Mouse (Mus musculus): ENCODE measurements around the gene Prkcd.

Prkcd gene

DNA sequence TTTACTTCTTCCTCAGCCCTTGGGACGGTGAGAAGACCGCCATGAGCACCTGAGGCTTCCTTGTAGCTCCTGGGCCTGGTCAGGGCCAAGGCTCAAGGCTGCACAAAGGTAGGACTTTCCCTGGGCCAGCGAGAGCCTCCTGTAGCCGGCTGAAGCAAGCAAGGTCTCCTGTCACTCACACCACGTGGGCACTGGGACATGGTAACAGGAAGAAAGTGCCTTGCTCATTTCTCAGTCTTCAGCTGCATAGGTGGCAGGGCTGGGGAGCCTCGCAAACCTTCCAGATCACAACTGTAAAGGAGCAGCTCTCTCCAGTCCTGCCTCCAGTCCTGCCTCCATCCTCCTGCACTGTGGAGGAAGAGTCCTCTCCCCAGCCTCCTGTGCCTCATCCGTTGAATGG lies 50.2 kb downstream of the Prkcd start:
- no peak for DNase-seq (ENCODE audit: extremely low spot score, low spot score)

- peak; percentile 69 for DNase-seq (ENCODE audit: extremely low spot score, low spot score)
Observed at GRCm38 (mm10) chr14:30573983-30574584, 51.9 kb downstream of the Prkcd start.

GRCm38 (mm10) chr14:30573235-30573634 lies 52.8 kb downstream of the Prkcd start:
- DNase-seq (ENCODE audit: extremely low spot score, low spot score) = no peak

DNA sequence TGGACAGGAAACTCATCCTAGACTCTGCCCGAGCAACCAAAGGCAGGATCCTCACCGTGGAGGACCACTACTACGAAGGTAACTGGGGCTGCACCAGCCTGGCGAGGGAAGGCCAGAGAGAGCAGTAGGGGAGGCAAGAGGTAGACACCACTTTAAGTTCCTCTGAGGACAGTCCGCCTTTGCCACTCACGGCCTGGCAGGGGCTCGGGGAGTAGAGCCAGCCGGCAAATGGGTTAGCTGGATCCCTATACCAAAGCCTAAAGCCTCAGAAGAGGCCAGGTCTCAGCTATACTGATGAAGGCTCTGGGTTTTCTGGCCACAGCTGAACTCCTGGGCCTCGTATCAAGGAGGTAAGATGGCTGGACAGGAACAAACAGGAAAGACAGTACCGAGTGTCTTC lies 53.8 kb downstream of the Prkcd start:
- DNase-seq (ENCODE audit: extremely low spot score, low spot score) = no peak

DNA sequence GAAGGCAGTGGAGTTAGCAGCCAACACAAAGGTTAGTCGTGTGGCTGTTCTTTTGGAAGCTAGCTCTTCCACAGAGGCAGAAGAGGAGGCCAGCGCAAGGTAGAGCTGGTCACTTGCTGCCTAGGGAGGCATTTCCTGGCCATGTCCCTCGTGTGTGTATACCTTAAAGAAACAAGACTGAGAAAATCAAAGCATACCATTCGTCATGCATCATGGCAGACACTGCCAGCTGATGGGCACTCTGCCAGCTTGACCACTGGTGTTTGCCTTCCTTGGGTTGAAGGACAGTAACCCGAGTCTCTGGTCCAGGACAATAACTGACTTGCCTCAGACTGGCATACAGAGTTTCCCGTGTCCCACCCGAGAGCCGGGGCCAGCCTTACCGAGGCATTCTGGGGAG lies 55.7 kb downstream of the Prkcd start:
- DNase-seq (ENCODE audit: extremely low spot score, low spot score) = no peak

GRCm38 (mm10) chr14:30568016-30568415 lies 58.0 kb downstream of the Prkcd start:
- no peak for DNase-seq (ENCODE audit: extremely low spot score, low spot score)

- no peak for DNase-seq (ENCODE audit: extremely low spot score, low spot score)
Observed at GRCm38 (mm10) chr14:30566317-30566716, 59.7 kb downstream of the Prkcd start.

GRCm38 (mm10) chr14:30564451-30564850 lies 61.6 kb downstream of the Prkcd start:
- no peak for DNase-seq (ENCODE audit: extremely low spot score, low spot score)

DNA sequence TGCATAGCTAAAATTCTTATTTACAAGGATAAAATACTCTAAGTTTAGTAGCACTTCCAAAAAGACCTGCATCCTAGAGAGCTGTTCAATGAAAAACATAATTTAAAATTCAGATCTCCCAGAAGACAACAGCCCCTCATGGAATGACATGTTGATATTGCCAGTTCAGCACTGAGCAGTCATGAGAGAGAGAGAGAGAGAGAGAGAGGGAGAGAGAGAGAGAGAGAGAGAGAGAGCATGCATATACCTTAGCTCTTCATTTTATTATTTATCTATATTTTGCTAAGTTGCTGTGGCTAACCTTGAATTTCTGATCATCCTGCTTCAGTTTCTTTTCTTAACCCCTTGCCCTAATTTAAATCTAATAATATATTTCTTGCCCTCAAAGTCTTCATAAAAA lies 63.7 kb downstream of the Prkcd start:
- DNase-seq (ENCODE audit: extremely low spot score, low spot score) = no peak

- no peak for DNase-seq (ENCODE audit: extremely low spot score, low spot score)
Observed at GRCm38 (mm10) chr14:30561470-30562187, 64.4 kb downstream of the Prkcd start.

GRCm38 (mm10) chr14:30560803-30561389 lies 65.1 kb downstream of the Prkcd start:
- DNase-seq (ENCODE audit: extremely low spot score, low spot score) = no peak

- no peak for DNase-seq (ENCODE audit: extremely low spot score, low spot score)
Observed at GRCm38 (mm10) chr14:30559321-30559850, 66.6 kb downstream of the Prkcd start.

- no peak for DNase-seq (ENCODE audit: extremely low spot score, low spot score)
Observed at GRCm38 (mm10) chr14:30557730-30558129, 68.3 kb downstream of the Prkcd start.

GRCm38 (mm10) chr14:30556651-30557050 lies 69.4 kb downstream of the Prkcd start:
- DNase-seq (ENCODE audit: extremely low spot score, low spot score) = no peak

DNA sequence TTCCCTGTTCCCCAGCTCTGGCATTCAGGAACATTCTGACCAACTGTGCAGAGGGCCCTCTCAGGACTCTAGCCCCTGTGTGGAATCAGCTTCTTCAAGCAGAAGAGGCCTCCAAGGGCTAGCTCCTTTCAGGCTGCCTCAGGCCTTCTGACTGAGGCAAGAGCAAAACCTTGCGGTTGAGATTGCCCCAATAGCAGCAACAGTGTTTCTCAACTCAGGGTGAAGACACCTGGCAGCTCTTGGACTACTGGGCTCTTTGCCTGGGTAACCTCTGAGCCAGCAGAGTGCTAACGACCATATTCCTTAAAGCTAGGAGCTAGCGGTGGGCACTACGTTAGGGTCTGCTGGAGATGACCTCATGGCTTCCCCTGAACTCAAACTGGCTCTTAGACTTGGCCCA lies 72.8 kb downstream of the Prkcd start:
- DNase-seq (ENCODE audit: extremely low spot score, low spot score) = no peak

DNA sequence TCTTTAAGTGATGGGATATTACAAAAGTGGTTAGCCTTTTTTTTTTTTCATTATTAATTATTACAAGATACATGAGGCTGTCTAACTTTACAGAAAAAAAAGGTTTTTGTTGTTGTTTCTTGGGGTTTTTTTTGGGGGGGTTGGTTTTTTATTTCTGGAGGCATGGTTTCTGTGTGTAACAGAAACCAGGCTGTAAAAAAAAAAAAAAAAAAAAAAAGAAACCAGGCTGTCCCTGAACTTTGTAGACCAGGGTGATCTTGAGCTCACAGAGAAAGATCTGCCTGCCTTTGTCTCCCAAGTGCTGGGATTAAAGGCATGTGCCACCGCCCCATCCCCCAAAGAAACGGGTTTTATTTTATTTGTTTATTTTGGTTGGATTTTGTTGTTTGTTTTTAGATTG lies 74.0 kb downstream of the Prkcd start:
- no peak for DNase-seq (ENCODE audit: extremely low spot score, low spot score)

DNA sequence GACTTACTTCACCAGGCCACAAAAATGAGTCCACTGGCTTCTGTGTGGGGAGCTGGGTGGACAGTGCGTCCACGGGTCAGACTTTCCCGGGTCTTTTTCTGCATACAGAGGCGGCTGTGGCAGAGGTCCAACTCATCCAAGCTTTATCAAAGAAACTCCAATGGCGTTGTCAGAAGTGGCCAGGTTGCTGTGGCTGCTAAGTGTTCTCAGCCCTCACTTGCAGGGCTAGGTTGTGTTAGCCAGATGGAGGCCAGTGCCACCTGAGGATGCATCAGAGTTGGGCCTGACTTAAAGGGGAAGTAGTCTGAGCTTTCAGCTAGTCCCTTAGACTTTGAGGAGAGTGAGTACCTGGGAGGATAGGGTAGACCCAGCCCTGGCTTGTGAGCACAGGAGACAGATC lies 74.5 kb downstream of the Prkcd start:
- no peak for DNase-seq (ENCODE audit: extremely low spot score, low spot score)

DNA sequence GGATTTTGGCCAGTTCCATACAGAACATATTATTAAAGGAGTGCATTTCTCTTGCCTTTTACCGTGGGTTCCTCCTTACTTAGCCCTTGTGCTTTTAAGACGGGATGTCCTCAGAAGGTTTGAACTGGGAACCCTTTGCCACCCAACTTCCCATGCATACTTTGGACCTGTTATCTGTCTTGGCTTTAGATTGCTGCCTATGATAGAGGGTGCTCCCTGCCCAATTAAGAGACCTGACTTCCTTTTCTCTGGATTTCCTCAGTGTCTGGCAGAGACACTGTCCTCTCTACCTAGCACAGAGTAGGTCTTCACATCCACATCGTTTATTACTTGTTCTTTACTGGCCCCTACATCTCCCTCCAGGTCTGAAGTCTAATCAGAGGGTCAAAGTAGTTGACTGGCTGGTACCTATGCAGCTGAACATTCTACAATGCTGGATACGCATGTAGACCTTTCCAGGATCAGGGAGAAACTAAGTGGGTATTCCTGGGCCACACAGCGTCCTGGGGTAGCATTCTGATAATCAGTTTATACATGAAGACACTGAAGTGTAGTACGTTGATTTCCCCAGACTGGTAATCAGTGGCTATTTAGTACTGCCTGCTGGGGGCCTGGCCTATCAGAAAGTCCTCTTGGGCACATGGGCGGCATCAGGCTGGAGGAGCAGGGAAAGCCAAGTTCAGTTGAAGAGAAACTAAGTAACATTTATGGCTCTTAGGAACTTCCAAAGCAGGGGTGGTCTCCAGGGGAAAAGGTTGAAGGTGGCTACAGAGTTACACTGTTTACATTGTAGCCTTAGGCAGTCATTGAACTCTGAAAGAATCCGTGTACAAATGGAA lies 75.6 kb downstream of the Prkcd start:
- DNase-seq (ENCODE audit: extremely low spot score, low spot score) = peak; percentile 21

GRCm38 (mm10) chr14:30549777-30550149 lies 76.2 kb downstream of the Prkcd start:
- no peak for DNase-seq (ENCODE audit: extremely low spot score, low spot score)

GRCm38 (mm10) chr14:30548965-30549776 lies 76.8 kb downstream of the Prkcd start:
- peak; percentile 99 for DNase-seq (ENCODE audit: extremely low spot score, low spot score)

All from neural tube, embryonic 10.5 days (tissue).